In the genomic region with DNA sequence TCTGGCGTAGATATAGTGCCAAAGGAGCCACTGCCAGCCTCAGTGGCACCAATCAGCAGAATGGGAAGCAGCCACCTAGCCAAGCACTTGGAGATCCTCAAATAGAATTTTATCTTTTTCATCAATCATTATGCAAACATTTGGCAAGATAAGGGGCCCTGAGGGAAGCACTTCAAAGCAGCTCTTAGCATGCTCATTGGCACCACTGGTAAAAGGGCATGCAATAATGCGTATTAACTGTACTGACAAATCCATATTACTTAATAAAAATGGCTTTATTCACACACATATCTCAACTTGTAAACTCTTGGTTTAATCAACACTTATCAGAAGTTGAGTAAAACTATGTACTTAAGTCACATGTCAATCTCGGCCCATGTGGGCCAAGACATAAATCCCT, we compare ENCODE assay signal across 26 mouse cellular contexts. TPM values are rescaled to one million over a fixed set of nuclear protein-coding genes. Genes with fewer than 3 reads are reported as not detected.
A peak's percentile ranks its signal among the peaks of the same experiment; 100 is the strongest.
DNase-seq lines count a peak whose midpoint lies in the region; ATAC-seq and TF ChIP-seq lines count a peak whose summit lies in the region.
"Had no signal": no experiment of that assay in that cellular context is flagged by ENCODE, and none has a peak within 500 bp of the region (broad histone marks: within the 10 kb centered on the region; RNA-seq: fewer than 3 reads in every experiment).

No protein-coding gene starts in this region.

- TF ChIP-seq EP300 in lung, postnatal 0 days (IDR thresholded peaks at IDR 0.05) = no peak; the same call in 1 of the 2 replicates

- no peak overlapping the region for H3K4me2 ChIP-seq in lung, postnatal 0 days (replicated peaks; ENCODE audit: low read depth, low read length)
- no peak overlapping the region for H3K4me2 ChIP-seq in forebrain, embryonic 16.5 days (ENCODE audit: low read length)
- H3K4me2 ChIP-seq: heart, embryonic 12.5 days; heart, embryonic 15.5 days; hindbrain, embryonic 13.5 days had no signal

- H3K9me3 ChIP-seq in lung, postnatal 0 days (ENCODE audit: low read length) = no peaks in the 10 kb centered on the region
- H3K9me3 ChIP-seq in forebrain, embryonic 16.5 days (ENCODE audit: control insufficient read depth, low read length) = no peaks in the 10 kb centered on the region
- H3K9me3 ChIP-seq: heart, embryonic 12.5 days; heart, embryonic 15.5 days; hindbrain, embryonic 10.5 days; hindbrain, embryonic 13.5 days had no signal

- H3K36me3 ChIP-seq in lung, postnatal 0 days (ENCODE audit: insufficient read depth, low read length) = no peaks in the 10 kb centered on the region
- H3K36me3 ChIP-seq in forebrain, embryonic 16.5 days (ENCODE audit: control insufficient read depth, insufficient read depth) = no peaks in the 10 kb centered on the region
- H3K36me3 ChIP-seq: G1E; heart, embryonic 12.5 days; heart, embryonic 15.5 days; hindbrain, embryonic 10.5 days; hindbrain, embryonic 13.5 days had no signal

- H3K9ac ChIP-seq in lung, postnatal 0 days (replicated peaks; ENCODE audit: low read depth) = no peak overlapping the region
- no peak overlapping the region for H3K9ac ChIP-seq in forebrain, embryonic 16.5 days (replicated peaks; ENCODE audit: low read depth, low read length)
- H3K9ac ChIP-seq: heart, embryonic 12.5 days; heart, embryonic 15.5 days; hindbrain, embryonic 13.5 days had no signal

- peak; percentile 83 for DNase-seq in heart, adult 11 months
- DNase-seq in heart, adult 18-20 months = no peak
- DNase-seq in lung, postnatal 0 days (ENCODE audit: low spot score) = peak; percentile 65
- no peak for DNase-seq in lung, adult 2 months
- DNase-seq in lung, postnatal 25 days (ENCODE audit: low spot score) = peak; percentile 65
- no peak for DNase-seq in kidney, adult 9 months
- DNase-seq: adrenal gland, postnatal 10 days; adrenal gland, postnatal 36 days; B cell, adult 2 months; cerebellum, adult 8-10 months; cerebellum, postnatal 10 days; cerebellum, postnatal 36 days; embryo, embryonic 11 days; gastrocnemius, postnatal 25 days; heart, postnatal 10 days; heart, postnatal 36 days had no signal

- no peak for TF ChIP-seq CTCF in lung, postnatal 0 days (IDR thresholded peaks at IDR 0.05)
- no peak for TF ChIP-seq CTCF in lung, adult 2 months (IDR thresholded peaks at IDR 0.05; ENCODE audit: insufficient read depth, low read length)

- H3K4me3 ChIP-seq in lung, postnatal 0 days (ENCODE audit: low read depth, low read length) = no peak overlapping the region
- H3K4me3 ChIP-seq in lung, adult 2 months (replicated peaks; ENCODE audit: extremely low read depth, low read depth, low read length) = no peak overlapping the region
- no peak overlapping the region for H3K4me3 ChIP-seq in forebrain, embryonic 16.5 days (replicated peaks; ENCODE audit: low read length)
- H3K4me3 ChIP-seq: heart, embryonic 12.5 days; heart, embryonic 15.5 days; hindbrain, embryonic 10.5 days; hindbrain, embryonic 13.5 days had no signal

- H3K27ac ChIP-seq in lung, postnatal 0 days (ENCODE audit: low read length) = no peak overlapping the region
- no peak overlapping the region for H3K27ac ChIP-seq in forebrain, embryonic 16.5 days (ENCODE audit: low read length)
- H3K27ac ChIP-seq: heart, embryonic 15.5 days; hindbrain, embryonic 10.5 days; hindbrain, embryonic 13.5 days had no signal

- no peaks in the 10 kb centered on the region for H3K27me3 ChIP-seq in lung, postnatal 0 days (replicated peaks; ENCODE audit: insufficient read depth, low read length)
- H3K27me3 ChIP-seq in forebrain, embryonic 16.5 days (replicated peaks; ENCODE audit: control insufficient read depth, insufficient read depth, low read length) = no peaks in the 10 kb centered on the region
- H3K27me3 ChIP-seq: CH12.LX; heart, embryonic 12.5 days; heart, embryonic 15.5 days; hindbrain, embryonic 13.5 days; Patski had no signal

- no peak for TF ChIP-seq POLR2A in lung, adult 2 months (IDR thresholded peaks at IDR 0.05; ENCODE audit: borderline replicate concordance, extremely low read depth, low read depth, low read length)

- no peak for ATAC-seq in lung, postnatal 0 days
- ATAC-seq in forebrain, embryonic 16.5 days = no peak
- ATAC-seq: forebrain, embryonic 14.5 days; hindbrain, embryonic 16.5 days; Patski had no signal

- H3K4me1 ChIP-seq in lung, postnatal 0 days (ENCODE audit: insufficient read depth, low read depth, low read length) = no peaks in the 10 kb centered on the region
- peaks cover 3% of the 10 kb centered on the region; the same call in 1 of the 2 replicates for H3K4me1 ChIP-seq in lung, adult 2 months (ENCODE audit: control insufficient read depth, insufficient read depth, low read length)
- no peaks in the 10 kb centered on the region for H3K4me1 ChIP-seq in forebrain, embryonic 16.5 days (replicated peaks; ENCODE audit: control insufficient read depth, insufficient read depth, low read length)
- H3K4me1 ChIP-seq: heart, embryonic 12.5 days; heart, embryonic 15.5 days had no signal

- 65% methylated on average over 3 of the region's 3 CpGs for WGBS in lung, postnatal 0 days
- 76% methylated on average over 3 of the region's 3 CpGs for WGBS in lung, adult 2 months
- WGBS in forebrain, embryonic 16.5 days = 96% methylated on average over 3 of the region's 3 CpGs

RNA-seq across cellular contexts. Expression of a gene that starts 1.6 kb away (rescaled TPM):
- 10 to 100 TPM; 49.2 to 51.9 TPM for total RNA-seq in heart, adult 18-20 months (2021)
- 23.9 and 32.5 TPM in 2 replicates for polyA plus RNA-seq in lung, postnatal 0 days (2015; fragmentation: Nextera tagmentation; extraction: Ambion mirVana)
- polyA plus RNA-seq in lung, adult 2 months (2012; rRNA removed) = 45.2 and 56.8 TPM in 2 replicates
- polyA plus RNA-seq in forebrain, embryonic 16.5 days (2015; fragmentation: Nextera tagmentation; extraction: Ambion mirVana) = 82.9 and 91.2 TPM in 2 replicates
- total RNA-seq: CH12.LX had no signal
- polyA plus RNA-seq: G1E had no signal

Comparison
In these comparisons a context has a peak if more than half of its experiments do, and no peak if none do; other contexts are left out.
1. DNase-seq: peak in heart, adult 11 months (single experiment), lung, postnatal 0 days (single experiment) and lung, postnatal 25 days (single experiment); none in heart, adult 18-20 months (0 of 2), lung, adult 2 months (single experiment) and kidney, adult 9 months (single experiment).